Comparison of ENCODE assay signal across 8 mouse cellular contexts in the genomic region with DNA sequence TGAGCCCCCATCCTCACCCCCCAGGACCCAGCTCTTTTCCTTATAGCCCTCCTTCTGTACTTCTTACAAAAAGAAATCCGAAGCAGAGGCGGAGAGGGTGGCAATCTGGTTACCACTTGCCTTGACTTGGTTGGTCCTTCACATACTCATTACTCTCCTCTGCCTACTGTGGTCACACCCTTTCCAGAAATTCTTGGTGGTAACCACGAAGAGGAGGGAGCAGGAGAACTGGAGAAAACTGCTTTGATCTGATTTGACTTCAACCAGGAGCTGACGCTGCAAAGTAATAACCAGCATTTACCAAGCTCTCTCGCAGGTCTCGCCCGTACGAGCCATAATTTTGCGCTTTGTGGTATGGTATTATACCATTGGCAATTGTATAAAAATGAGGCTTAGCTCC. TPM values are rescaled to one million over a fixed set of nuclear protein-coding genes. Genes with fewer than 3 reads are reported as not detected.
DNase-seq lines count a peak whose midpoint lies in the region; ATAC-seq and TF ChIP-seq lines count a peak whose summit lies in the region.

No protein-coding gene starts in this region.

- H3K27me3 ChIP-seq in kidney, adult 2 months (replicated peaks; ENCODE audit: control insufficient read depth, insufficient read depth, low read length): no peaks in the 10 kb centered on the region
- no peaks in the 10 kb centered on the region for H3K27me3 ChIP-seq in hindbrain, embryonic 10.5 days (ENCODE audit: insufficient read depth, poor library complexity, severe bottlenecking)
- H3K27me3 ChIP-seq in midbrain, embryonic 12.5 days: no peaks in the 10 kb centered on the region

- no peak for TF ChIP-seq CTCF in kidney, adult 2 months (conservative IDR thresholded peaks at IDR 0.05; ENCODE audit: insufficient read depth, insufficient read length, low read depth, low read length)

- no peak for DNase-seq in kidney, adult 2 months
- DNase-seq in kidney, postnatal 4 days: no peak
- peak; percentile 55 for DNase-seq in R1 (ENCODE audit: low read depth, low spot score)
- no peak for DNase-seq in hindbrain, embryonic 10.5 days (ENCODE audit: low spot score)
- no peak for DNase-seq in adrenal gland, postnatal 25 days
- no peak for DNase-seq in gastrocnemius, postnatal 25 days
- no peak for DNase-seq in left cerebral cortex, postnatal 10 days (ENCODE audit: extremely low spot score in 1 of 2, low spot score in 2 of 2)

- peak overlapping the region; percentile 75 for H3K9ac ChIP-seq in midbrain, embryonic 12.5 days (replicated peaks)

- H3K27ac ChIP-seq in kidney, adult 2 months (ENCODE audit: insufficient read depth, low read depth, low read length): peak overlapping the region; percentile 87
- H3K27ac ChIP-seq in hindbrain, embryonic 10.5 days: peak overlapping the region; percentile 97
- H3K27ac ChIP-seq in midbrain, embryonic 12.5 days (replicated peaks): peak overlapping the region; percentile 75

- peak overlapping the region; percentile 85 for H3K4me3 ChIP-seq in kidney, adult 2 months (ENCODE audit: insufficient read depth, low read depth, low read length)
- peak overlapping the region; percentile 91 for H3K4me3 ChIP-seq in hindbrain, embryonic 10.5 days
- peak overlapping the region; percentile 92 for H3K4me3 ChIP-seq in midbrain, embryonic 12.5 days

- 28% methylated on average over 9 of the region's 9 CpGs for WGBS in kidney, adult 2 months
- WGBS in hindbrain, embryonic 10.5 days: 65% methylated on average over 9 of the region's 9 CpGs
- WGBS in midbrain, embryonic 12.5 days: 66% methylated on average over 9 of the region's 9 CpGs

- no peak for ATAC-seq in midbrain, embryonic 12.5 days (ENCODE audit: low FRiP score, low read depth)

- no peak for TF ChIP-seq POLR2A in kidney, adult 2 months (IDR thresholded peaks at IDR 0.05; ENCODE audit: low read depth, low read length)

- peaks cover 5% of the 10 kb centered on the region; the same call in 1 of the 2 replicates for H3K4me1 ChIP-seq in kidney, adult 2 months (ENCODE audit: control insufficient read depth, insufficient read depth, low read length)
- H3K4me1 ChIP-seq in hindbrain, embryonic 10.5 days (replicated peaks): peaks cover 27% of the 10 kb centered on the region
- H3K4me1 ChIP-seq in midbrain, embryonic 12.5 days: peaks cover 17% of the 10 kb centered on the region

- H3K9me3 ChIP-seq in hindbrain, embryonic 10.5 days: no peaks in the 10 kb centered on the region
- no peaks in the 10 kb centered on the region for H3K9me3 ChIP-seq in midbrain, embryonic 12.5 days

- H3K36me3 ChIP-seq in kidney, adult 2 months (ENCODE audit: control insufficient read depth, insufficient read depth, low read length): peaks cover 1% of the 10 kb centered on the region; the same call in 1 of the 2 replicates
- H3K36me3 ChIP-seq in hindbrain, embryonic 10.5 days: peaks cover 57% of the 10 kb centered on the region
- H3K36me3 ChIP-seq in midbrain, embryonic 12.5 days: peaks cover 28% of the 10 kb centered on the region

- H3K4me2 ChIP-seq in midbrain, embryonic 12.5 days (replicated peaks): peak overlapping the region; percentile 85

- intact Hi-C loops in left cerebral cortex, postnatal 10 days (cut with DNase I): no loop called here

RNA-seq across cellular contexts. Expression of a gene that starts 0.9 kb away (rescaled TPM):
- 1.7 and 2.3 TPM in 2 replicates for polyA plus RNA-seq in kidney, adult 2 months (2012; rRNA removed)
- polyA plus RNA-seq in hindbrain, embryonic 10.5 days (2016; fragmentation: Nextera tagmentation; extraction: Ambion mirVana): 2.6 and 2.7 TPM in 2 replicates
- 2.6 and 2.8 TPM in 2 replicates for polyA plus RNA-seq in midbrain, embryonic 12.5 days (2016; fragmentation: Nextera tagmentation; extraction: Ambion mirVana)
- 10.5 and 11.8 TPM in 2 replicates for total RNA-seq in adrenal gland, postnatal 25 days (2021)
- total RNA-seq in gastrocnemius, postnatal 25 days (2021): 1 to 10 TPM; 4.6 to 5.1 TPM
- total RNA-seq in left cerebral cortex, postnatal 10 days (2021): 1 to 10 TPM; 7.8 to 8.5 TPM

RNA-seq across cellular contexts. Expression of a gene that starts 1.0 kb away (rescaled TPM):
- polyA plus RNA-seq in kidney, adult 2 months (2012; rRNA removed): 36.4 and 48.0 TPM in 2 replicates
- polyA plus RNA-seq in hindbrain, embryonic 10.5 days (2016; fragmentation: Nextera tagmentation; extraction: Ambion mirVana): 9.9 and 11.3 TPM in 2 replicates
- 8.5 and 9.9 TPM in 2 replicates for polyA plus RNA-seq in midbrain, embryonic 12.5 days (2016; fragmentation: Nextera tagmentation; extraction: Ambion mirVana)
- 14.5 and 15.9 TPM in 2 replicates for total RNA-seq in adrenal gland, postnatal 25 days (2021)
- 1 to 10 TPM; 3.6 to 4.0 TPM for total RNA-seq in gastrocnemius, postnatal 25 days (2021)
- 10 to 100 TPM; 11.8 to 13.8 TPM for total RNA-seq in left cerebral cortex, postnatal 10 days (2021)

RNA-seq across cellular contexts. Expression of a gene that starts 10.4 kb away (rescaled TPM):
- 36.6 and 48.6 TPM in 2 replicates for polyA plus RNA-seq in kidney, adult 2 months (2012; rRNA removed)
- 53.4 and 56.5 TPM in 2 replicates for polyA plus RNA-seq in hindbrain, embryonic 10.5 days (2016; fragmentation: Nextera tagmentation; extraction: Ambion mirVana)
- 69.2 and 79.1 TPM in 2 replicates for polyA plus RNA-seq in midbrain, embryonic 12.5 days (2016; fragmentation: Nextera tagmentation; extraction: Ambion mirVana)
- total RNA-seq in adrenal gland, postnatal 25 days (2021): 85.3 and 91.7 TPM in 2 replicates
- 10 to 100 TPM; 27.9 to 34.0 TPM for total RNA-seq in gastrocnemius, postnatal 25 days (2021)
- 10 to 100 TPM; 89.1 to 90.3 TPM for total RNA-seq in left cerebral cortex, postnatal 10 days (2021)

RNA-seq across cellular contexts. Expression of a gene that starts 35.2 kb away (rescaled TPM):
- polyA plus RNA-seq in kidney, adult 2 months (2012; rRNA removed): 9.2 and 11.0 TPM in 2 replicates
- 87.0 and 93.5 TPM in 2 replicates for polyA plus RNA-seq in hindbrain, embryonic 10.5 days (2016; fragmentation: Nextera tagmentation; extraction: Ambion mirVana)
- 58.1 and 62.4 TPM in 2 replicates for polyA plus RNA-seq in midbrain, embryonic 12.5 days (2016; fragmentation: Nextera tagmentation; extraction: Ambion mirVana)
- 11.2 and 11.6 TPM in 2 replicates for total RNA-seq in adrenal gland, postnatal 25 days (2021)
- 10 to 100 TPM in 1 of 2 experiments, 1 to 10 TPM in 1; 9.6 to 10.2 TPM for total RNA-seq in gastrocnemius, postnatal 25 days (2021)
- 10 to 100 TPM; 28.1 to 31.9 TPM for total RNA-seq in left cerebral cortex, postnatal 10 days (2021)

RNA-seq across cellular contexts. Expression of a gene that starts 52.2 kb away (rescaled TPM):
- polyA plus RNA-seq in kidney, adult 2 months (2012; rRNA removed): 60.4 and 63.4 TPM in 2 replicates
- polyA plus RNA-seq in hindbrain, embryonic 10.5 days (2016; fragmentation: Nextera tagmentation; extraction: Ambion mirVana): 13.1 and 15.1 TPM in 2 replicates
- polyA plus RNA-seq in midbrain, embryonic 12.5 days (2016; fragmentation: Nextera tagmentation; extraction: Ambion mirVana): 6.8 and 7.6 TPM in 2 replicates
- 49.8 and 56.3 TPM in 2 replicates for total RNA-seq in adrenal gland, postnatal 25 days (2021)
- total RNA-seq in gastrocnemius, postnatal 25 days (2021): 10 to 100 TPM; 34.1 to 35.2 TPM
- total RNA-seq in left cerebral cortex, postnatal 10 days (2021): 1 to 10 TPM; 6.3 to 7.1 TPM
